Mouse (Mus musculus) urinary bladder, postnatal 36 days (tissue): ENCODE data around the gene Abcg8.

ENCODE experiments used
- DNase-seq, 2 experiments: peaks; one replicate each; pipeline ENCODE4 v3.0.0; 2022; ENCODE audit warnings: low spot score in 2 of 2, mixed read lengths in 1 of 2

Gene Abcg8

GRCm38 (mm10) chr17:84658195-84658594 lies 17.9 kb upstream of the Abcg8 start:
- DNase-seq: no peak

DNA sequence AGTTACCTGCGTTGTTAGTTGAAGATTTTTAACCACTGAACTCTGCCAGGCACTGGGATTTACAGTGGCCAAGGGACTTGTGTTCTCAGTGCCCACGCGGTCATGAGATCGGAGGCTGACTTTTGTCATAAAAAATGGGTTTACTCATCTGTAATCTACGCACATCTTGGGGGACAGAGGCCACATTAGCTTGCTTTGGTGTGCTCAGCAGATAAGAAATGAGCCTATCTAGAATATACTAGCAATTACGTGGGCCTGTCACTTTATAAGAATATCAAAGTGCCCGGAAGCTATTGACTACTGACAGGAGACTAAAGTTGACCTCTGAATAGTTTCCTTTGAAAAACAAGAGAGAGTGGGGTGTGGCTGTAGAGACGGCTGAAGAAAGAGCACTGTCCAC lies 17.2 kb upstream of the Abcg8 start:
- DNase-seq: no peak

GRCm38 (mm10) chr17:84665053-84665452 lies 11.0 kb upstream of the Abcg8 start:
- no peak for DNase-seq

GRCm38 (mm10) chr17:84665691-84666090 lies 10.4 kb upstream of the Abcg8 start:
- DNase-seq: no peak

GRCm38 (mm10) chr17:84667848-84668247 lies 8.3 kb upstream of the Abcg8 start:
- DNase-seq: no peak

DNA sequence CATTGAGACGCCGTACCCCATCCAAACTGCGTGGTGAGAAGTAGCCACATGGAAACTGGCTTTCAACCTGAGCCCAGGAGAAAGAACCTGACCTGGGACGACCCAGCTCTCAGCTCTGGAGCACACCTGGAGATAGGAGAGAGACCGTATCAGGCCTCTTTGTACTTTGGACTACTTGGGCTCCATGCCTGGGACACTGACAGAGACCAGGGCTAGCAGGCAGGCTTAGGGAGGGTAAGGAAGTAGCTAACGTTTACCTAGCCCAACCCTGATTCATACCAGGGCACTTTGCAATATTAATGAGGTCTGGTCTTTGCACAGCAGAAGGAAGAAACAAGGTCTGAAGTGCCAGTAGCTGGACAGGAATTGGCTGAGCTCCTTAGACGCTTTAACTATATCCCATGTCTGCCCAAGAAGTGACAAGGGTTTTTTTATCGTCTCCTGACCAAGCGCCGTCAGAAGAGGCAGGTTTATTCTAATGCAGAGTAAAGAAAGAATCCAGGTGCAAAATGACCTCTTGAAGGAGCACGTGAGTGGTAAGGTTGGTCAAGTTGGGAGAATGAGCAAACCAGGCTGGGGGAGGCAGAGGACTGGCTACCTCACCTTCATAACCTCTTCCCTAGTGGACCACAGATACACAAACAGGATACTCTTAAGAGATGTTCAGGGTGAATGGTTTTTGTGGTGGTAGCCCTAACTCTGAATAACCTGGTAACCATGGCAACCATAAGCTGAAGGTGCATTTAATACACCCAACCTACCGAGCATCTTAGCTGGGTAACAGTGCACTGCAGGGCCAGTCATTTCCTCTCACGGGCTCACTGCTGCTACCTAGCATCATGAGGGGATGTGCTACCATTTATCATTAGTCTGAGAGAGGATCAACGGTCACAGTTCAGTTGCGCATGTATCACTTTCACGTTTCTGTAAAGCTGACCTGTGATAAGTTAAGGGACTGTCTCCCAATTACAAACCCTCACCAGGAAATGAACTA lies 3.4 kb upstream of the Abcg8 start:
- DNase-seq: no peak

DNA sequence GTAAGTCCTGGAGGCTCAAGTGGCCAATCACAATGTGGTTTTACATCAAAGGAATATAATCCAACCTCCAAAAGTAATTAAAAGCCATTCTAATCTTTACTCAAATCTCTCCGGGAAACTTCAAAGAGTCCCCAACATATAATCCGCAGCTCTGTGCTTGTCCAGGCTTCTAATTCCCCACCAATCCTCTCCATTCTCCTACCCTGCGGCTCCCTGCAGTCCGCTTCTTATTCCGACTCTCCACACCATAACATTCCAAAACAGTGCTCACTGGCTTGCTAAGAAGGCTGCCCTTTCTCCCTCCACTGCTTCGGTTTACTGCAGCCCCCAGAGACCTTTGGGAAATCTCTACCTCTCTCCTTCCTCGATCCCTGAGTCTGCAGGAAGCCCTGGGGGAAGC lies 2.1 kb upstream of the Abcg8 start:
- DNase-seq: no peak

DNA sequence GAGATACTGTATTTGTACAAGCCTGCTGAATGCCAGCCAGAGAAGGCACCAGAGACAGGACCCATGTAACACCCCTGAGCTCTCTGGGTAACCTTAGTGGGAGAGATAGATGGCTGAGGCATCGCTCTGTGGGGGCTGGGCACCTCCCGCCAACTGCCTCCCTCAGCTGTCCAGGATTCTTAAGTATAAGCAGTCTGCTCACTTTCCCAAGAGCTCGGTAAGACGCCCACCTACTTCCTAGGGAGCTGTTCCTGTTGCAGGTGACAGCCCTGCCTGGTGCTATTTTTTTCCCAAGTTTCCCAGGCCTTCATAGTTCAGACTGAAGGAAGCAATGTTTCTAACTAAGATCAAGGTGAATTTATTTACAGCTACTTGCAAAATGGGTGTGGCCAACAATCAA lies 898 bp upstream of the Abcg8 start:
- no peak for DNase-seq

DNA sequence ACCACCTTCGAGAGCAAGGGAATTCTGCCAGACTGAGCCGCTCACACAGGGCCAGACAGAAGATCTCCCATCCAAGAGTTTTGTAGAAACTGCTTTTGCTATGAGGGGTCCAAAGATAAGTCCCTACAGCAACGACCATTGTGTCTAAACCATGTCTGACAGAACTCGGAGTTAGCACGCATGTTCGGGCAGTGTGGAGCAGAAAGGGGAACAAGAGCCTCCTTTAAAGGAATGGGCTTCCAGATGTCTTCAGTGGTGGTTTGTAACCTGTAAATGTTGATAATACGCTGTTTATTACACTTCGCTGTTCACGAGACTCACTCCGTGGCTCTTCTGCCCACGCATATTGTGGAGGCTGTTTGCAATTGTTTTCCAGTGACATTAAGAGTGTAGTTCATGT lies 1.5 kb downstream of the Abcg8 start:
- DNase-seq: no peak

- DNase-seq: no peak
Measured at GRCm38 (mm10) chr17:84681670-84682069, 5.6 kb downstream of the Abcg8 start.

- DNase-seq: no peak
Measured at GRCm38 (mm10) chr17:84682734-84683717, 6.9 kb downstream of the Abcg8 start, which contains the start of gene Abcg5. Gene Abcg5, minus strand, starts transcription at chr17:84683011.

- DNase-seq: no peak
Measured at GRCm38 (mm10) chr17:84684284-84684683, 8.2 kb downstream of the Abcg8 start.

GRCm38 (mm10) chr17:84685286-84685685 lies 9.2 kb downstream of the Abcg8 start:
- no peak for DNase-seq

GRCm38 (mm10) chr17:84687994-84688393 lies 11.9 kb downstream of the Abcg8 start:
- DNase-seq: no peak

- no peak for DNase-seq
Measured at GRCm38 (mm10) chr17:84688834-84689233, 12.7 kb downstream of the Abcg8 start.

DNA sequence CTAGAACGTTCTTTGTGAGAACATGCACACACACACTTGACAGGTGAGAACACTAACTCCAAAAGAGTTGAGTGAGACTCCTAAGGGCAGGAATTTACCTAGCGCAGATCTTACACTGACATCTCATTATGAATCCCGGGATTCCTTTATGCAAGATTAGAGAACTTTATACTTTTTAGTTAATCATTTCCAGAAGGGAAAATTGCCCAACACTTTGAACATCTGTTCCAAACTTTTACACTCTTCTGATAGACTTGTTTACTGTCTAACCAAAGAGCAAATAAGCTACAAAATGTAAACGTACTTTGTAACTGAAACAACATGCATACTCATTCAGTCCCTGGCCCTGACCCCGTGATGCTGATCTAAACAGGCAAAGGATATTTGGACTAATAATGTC lies 13.2 kb downstream of the Abcg8 start:
- no peak for DNase-seq

GRCm38 (mm10) chr17:84690111-84690510 lies 14.0 kb downstream of the Abcg8 start:
- DNase-seq: no peak

DNA sequence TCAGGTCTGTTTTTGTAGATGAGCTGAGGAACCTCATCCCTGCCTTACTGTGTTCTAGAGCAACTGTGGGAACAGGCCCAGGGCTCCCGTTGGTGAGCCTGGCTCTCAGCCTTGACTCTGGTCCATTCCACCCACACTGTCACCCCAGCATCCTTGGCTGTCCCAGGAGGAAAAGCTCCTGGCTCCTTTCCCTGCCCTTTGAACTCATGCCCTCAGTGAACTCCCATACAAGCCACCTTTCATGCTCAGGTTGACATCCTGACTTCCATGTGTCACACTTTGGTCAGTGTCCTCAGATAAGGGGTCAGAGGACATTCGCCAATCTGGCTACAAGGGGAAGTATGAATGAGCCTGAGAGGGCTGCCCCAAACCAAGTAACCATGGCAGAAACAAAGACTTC lies 17.6 kb downstream of the Abcg8 start:
- DNase-seq: no peak

DNA sequence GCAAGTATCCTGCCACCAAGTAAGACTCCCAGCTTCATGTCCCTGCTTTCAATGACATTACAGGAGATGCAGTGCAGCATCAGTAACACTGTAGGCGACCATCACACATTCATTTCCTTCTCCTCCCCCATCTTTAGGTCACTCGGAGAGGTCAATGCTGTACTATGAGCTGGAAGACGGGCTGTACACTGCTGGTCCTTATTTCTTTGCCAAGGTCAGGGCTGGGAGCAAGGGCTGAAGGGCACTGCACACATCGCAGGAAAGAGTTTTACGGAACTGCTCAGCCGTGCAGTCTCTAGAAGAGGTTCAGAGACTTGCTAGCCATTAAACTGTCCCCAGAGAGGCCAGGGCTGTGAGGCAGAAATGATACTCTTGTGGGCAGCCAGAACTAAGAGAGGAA lies 20.4 kb downstream of the Abcg8 start:
- no peak for DNase-seq

GRCm38 (mm10) chr17:84698727-84699126 lies 22.6 kb downstream of the Abcg8 start:
- DNase-seq: peak; percentile 31 to 39

DNA sequence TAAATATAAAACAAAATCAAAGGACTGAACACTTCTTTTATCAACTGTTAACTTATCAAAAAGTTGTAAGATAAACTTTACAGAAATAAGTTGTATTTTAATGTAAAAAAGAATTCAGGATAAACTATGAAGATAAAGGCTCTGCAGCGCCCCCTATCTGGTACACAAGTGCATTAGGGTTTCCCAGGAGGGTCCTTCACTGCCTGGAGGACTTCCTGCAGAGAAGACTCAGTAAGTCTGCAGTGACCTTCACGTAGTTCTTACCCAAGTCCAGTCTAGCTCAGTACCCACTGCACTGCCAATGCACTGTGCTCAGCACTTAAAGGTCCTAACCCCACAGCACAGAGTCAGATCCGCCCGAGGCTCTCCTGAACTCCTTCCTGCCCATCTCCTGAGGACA lies 31.3 kb downstream of the Abcg8 start:
- no peak for DNase-seq

GRCm38 (mm10) chr17:84708818-84709217 lies 32.7 kb downstream of the Abcg8 start:
- DNase-seq: no peak
